Mouse (Mus musculus): ENCODE data around the gene Agk. TPM values are rescaled to one million over a fixed set of nuclear protein-coding genes. Genes with fewer than 3 reads are reported as not detected.
A peak's percentile ranks its signal among the peaks of the same experiment; 100 is the strongest.

Agk gene
- polyA plus RNA-seq (2012; rRNA removed), result 9.3 and 10.3 TPM in 2 replicates

GRCm38 (mm10) chr6:40324897-40325841 is at the start of gene Agk:
TSS of gene Agk (plus strand) at chr6:40325172.
- TF ChIP-seq CTCF (IDR thresholded peaks at IDR 0.05; ENCODE audit: control insufficient read depth, insufficient read depth, insufficient replicate concordance, low read depth, low read length), result no peak
- peak; percentile 85 for TF ChIP-seq POLR2A (IDR thresholded peaks at IDR 0.05; ENCODE audit: control insufficient read depth, low read depth, low read length)
- peaks cover 2% of the 10 kb centered on the region; the same call in 1 of the 2 replicates for H3K4me1 ChIP-seq (ENCODE audit: control insufficient read depth, insufficient read depth, low read length)
- H3K27me3 ChIP-seq (ENCODE audit: control insufficient read depth, insufficient read depth, low read length), result no peaks in the 10 kb centered on the region
- peak within 1 kb of the TSS; percentile 84 for H3K27ac ChIP-seq (ENCODE audit: control insufficient read depth, insufficient read depth, low read depth, low read length)
- no peaks in the 10 kb centered on the region; the same call in 1 of the 2 replicates for H3K36me3 ChIP-seq (ENCODE audit: control insufficient read depth, insufficient read depth, low read length)
- H3K4me3 ChIP-seq (ENCODE audit: control insufficient read depth, low read depth, low read length), result peak within 1 kb of the TSS; percentile 95

- Histone ChIP-seq H3K4me1 (ENCODE audit: control insufficient read depth, insufficient read depth, low read length) (no peaks in the 10 kb centered on the region), H3K4me3 (ENCODE audit: control insufficient read depth, low read depth, low read length) (no peak overlapping the region), H3K27ac (ENCODE audit: control insufficient read depth, insufficient read depth, low read depth, low read length) (no peak overlapping the region), H3K27me3 (ENCODE audit: control insufficient read depth, insufficient read depth, low read length) (no peaks in the 10 kb centered on the region), H3K36me3 (ENCODE audit: control insufficient read depth, insufficient read depth, low read length) (no peaks in the 10 kb centered on the region)
- TF ChIP-seq POLR2A (IDR thresholded peaks at IDR 0.05; ENCODE audit: control insufficient read depth, low read depth, low read length) (no peak), CTCF (IDR thresholded peaks at IDR 0.05; ENCODE audit: control insufficient read depth, insufficient read depth, insufficient replicate concordance, low read depth, low read length) (no peak)
These were observed 24.3 kb upstream of the Agk start for GRCm38 (mm10) chr6:40300707-40301106.

- Histone ChIP-seq H3K4me3 (ENCODE audit: control insufficient read depth, low read depth, low read length) (no peak overlapping the region), H3K27ac (ENCODE audit: control insufficient read depth, insufficient read depth, low read depth, low read length) (no peak overlapping the region), H3K27me3 (ENCODE audit: control insufficient read depth, insufficient read depth, low read length) (no peaks in the 10 kb centered on the region), H3K4me1 (ENCODE audit: control insufficient read depth, insufficient read depth, low read length) (no peaks in the 10 kb centered on the region), H3K36me3 (ENCODE audit: control insufficient read depth, insufficient read depth, low read length) (no peaks in the 10 kb centered on the region)
- TF ChIP-seq CTCF (IDR thresholded peaks at IDR 0.05; ENCODE audit: control insufficient read depth, insufficient read depth, insufficient replicate concordance, low read depth, low read length) (no peak), POLR2A (IDR thresholded peaks at IDR 0.05; ENCODE audit: control insufficient read depth, low read depth, low read length) (no peak)
These were observed 21.6 kb upstream of the Agk start for GRCm38 (mm10) chr6:40303379-40303778.

GRCm38 (mm10) chr6:40304972-40305371 is 20.0 kb upstream of the Agk start:
- H3K27me3 ChIP-seq (ENCODE audit: control insufficient read depth, insufficient read depth, low read length), result no peaks in the 10 kb centered on the region
- no peaks in the 10 kb centered on the region for H3K36me3 ChIP-seq (ENCODE audit: control insufficient read depth, insufficient read depth, low read length)
- H3K27ac ChIP-seq (ENCODE audit: control insufficient read depth, insufficient read depth, low read depth, low read length), result no peak overlapping the region
- TF ChIP-seq POLR2A (IDR thresholded peaks at IDR 0.05; ENCODE audit: control insufficient read depth, low read depth, low read length) (no peak), CTCF (IDR thresholded peaks at IDR 0.05; ENCODE audit: control insufficient read depth, insufficient read depth, insufficient replicate concordance, low read depth, low read length) (no peak)
- H3K4me3 ChIP-seq (ENCODE audit: control insufficient read depth, low read depth, low read length), result no peak overlapping the region
- no peaks in the 10 kb centered on the region for H3K4me1 ChIP-seq (ENCODE audit: control insufficient read depth, insufficient read depth, low read length)

- Histone ChIP-seq H3K27me3 (ENCODE audit: control insufficient read depth, insufficient read depth, low read length) (no peaks in the 10 kb centered on the region), H3K4me1 (ENCODE audit: control insufficient read depth, insufficient read depth, low read length) (peaks cover 2% of the 10 kb centered on the region; the same call in 1 of the 2 replicates), H3K27ac (ENCODE audit: control insufficient read depth, insufficient read depth, low read depth, low read length) (no peak overlapping the region), H3K4me3 (ENCODE audit: control insufficient read depth, low read depth, low read length) (peak overlapping the region; percentile 13; the same call in 1 of the 2 replicates), H3K36me3 (ENCODE audit: control insufficient read depth, insufficient read depth, low read length) (no peaks in the 10 kb centered on the region; the same call in 1 of the 2 replicates)
- no peak for TF ChIP-seq CTCF (IDR thresholded peaks at IDR 0.05; ENCODE audit: control insufficient read depth, insufficient read depth, insufficient replicate concordance, low read depth, low read length)
- no peak for TF ChIP-seq POLR2A (IDR thresholded peaks at IDR 0.05; ENCODE audit: control insufficient read depth, low read depth, low read length)
These were observed 1.4 kb downstream of the Agk start for GRCm38 (mm10) chr6:40326341-40326740.

DNA sequence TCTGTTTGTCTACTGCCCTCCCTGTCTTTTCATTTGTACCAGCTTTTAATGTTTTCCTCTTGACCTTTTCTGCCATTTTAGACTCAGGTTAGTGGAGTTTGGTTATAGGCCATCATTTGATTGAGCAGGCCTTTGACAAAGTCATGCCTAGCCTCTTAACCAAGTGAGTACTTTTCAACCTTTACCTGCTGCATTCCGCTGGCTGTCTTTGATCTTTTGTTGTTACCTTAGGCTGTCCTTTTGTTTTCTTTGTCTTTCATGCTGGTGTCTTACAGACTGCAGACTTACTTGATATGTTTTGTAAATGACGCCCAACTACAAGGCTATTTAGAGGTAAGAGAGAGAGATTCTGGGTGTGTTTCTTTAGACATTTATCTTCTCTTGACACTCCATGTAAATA is 8.5 kb downstream of the Agk start:
- H3K4me3 ChIP-seq (ENCODE audit: control insufficient read depth, low read depth, low read length), result no peak overlapping the region
- H3K27ac ChIP-seq (ENCODE audit: control insufficient read depth, insufficient read depth, low read depth, low read length), result no peak overlapping the region
- H3K4me1 ChIP-seq (ENCODE audit: control insufficient read depth, insufficient read depth, low read length), result no peaks in the 10 kb centered on the region
- TF ChIP-seq CTCF (IDR thresholded peaks at IDR 0.05; ENCODE audit: control insufficient read depth, insufficient read depth, insufficient replicate concordance, low read depth, low read length), result no peak
- no peaks in the 10 kb centered on the region for H3K27me3 ChIP-seq (ENCODE audit: control insufficient read depth, insufficient read depth, low read length)
- H3K36me3 ChIP-seq (ENCODE audit: control insufficient read depth, insufficient read depth, low read length), result peaks cover 1% of the 10 kb centered on the region; the same call in 1 of the 2 replicates
